Mouse (Mus musculus) forebrain, embryonic 13.5 days (tissue): Measurements from ENCODE around the gene Gpr61. TPM values are rescaled to one million over a fixed set of nuclear protein-coding genes. Genes with fewer than 3 reads are reported as not detected.

ENCODE experiments used
- ATAC-seq: fragments of 200-750 bp; cut with Nextera tagmentation; 2 replicates; pipeline ENCODE4 v1.8.0; 2017
- H3K27ac ChIP-seq: fragments of 300-500 bp; sonication (generic); 2 replicates; pipeline ENCODE4 v1.5.1; 2015; ENCODE audit warnings: inconsistent platforms, mild to moderate bottlenecking, moderate library complexity
- H3K27me3 ChIP-seq: fragments of 300-500 bp; sonication (generic); 2 replicates; pipeline ENCODE4 v1.6.1; 2015; ENCODE audit warnings: mild to moderate bottlenecking, inconsistent platforms
- H3K36me3 ChIP-seq: fragments of 300-500 bp; sonication (generic); 2 replicates; pipeline ENCODE4 v1.6.1; 2015; ENCODE audit warnings: mild to moderate bottlenecking, inconsistent platforms; ENCODE audit not compliant: poor library complexity, severe bottlenecking
- H3K4me1 ChIP-seq: fragments of 300-500 bp; sonication (generic); 2 replicates; pipeline ENCODE4 v1.6.1; 2015; ENCODE audit warnings: inconsistent platforms
- H3K4me2 ChIP-seq: fragments of 300-500 bp; sonication (generic); 2 replicates; pipeline ENCODE4 v1.6.1; 2015; ENCODE audit warnings: inconsistent platforms, mild to moderate bottlenecking, moderate library complexity
- H3K4me3 ChIP-seq: fragments of 300-500 bp; sonication (generic); 2 replicates; pipeline ENCODE4 v1.5.1; 2015; ENCODE audit warnings: mild to moderate bottlenecking, inconsistent platforms
- H3K9ac ChIP-seq: fragments of 300-500 bp; sonication (generic); 2 replicates; pipeline ENCODE4 v1.6.1; 2015; ENCODE audit warnings: mild to moderate bottlenecking, inconsistent platforms
- H3K9me3 ChIP-seq: fragments of 300-500 bp; sonication (generic); replicated peaks from 2 replicates; pipeline ENCODE4 v1.6.1; 2016; ENCODE audit warnings: inconsistent platforms
- WGBS: fragments of 180-500 bp; shearing (Covaris S2); methylation state at CpG from one replicate; pipeline ENCODE4 v1.1.7; 2015; 5-methylcytosine and 5-hydroxymethylcytosine counted together
- polyA plus RNA-seq: library from polyadenylated mRNA; unstranded; fragments of >200 nt; fragmentation: Nextera tagmentation; extraction: Ambion mirVana; gene quantifications from 2 replicates; pipeline ENCODE4 v1.2.1, GENCODE M21; 2015

Gpr61 gene
- polyA plus RNA-seq, 1 experiment from 2014 or later: 1.0 TPM

DNA sequence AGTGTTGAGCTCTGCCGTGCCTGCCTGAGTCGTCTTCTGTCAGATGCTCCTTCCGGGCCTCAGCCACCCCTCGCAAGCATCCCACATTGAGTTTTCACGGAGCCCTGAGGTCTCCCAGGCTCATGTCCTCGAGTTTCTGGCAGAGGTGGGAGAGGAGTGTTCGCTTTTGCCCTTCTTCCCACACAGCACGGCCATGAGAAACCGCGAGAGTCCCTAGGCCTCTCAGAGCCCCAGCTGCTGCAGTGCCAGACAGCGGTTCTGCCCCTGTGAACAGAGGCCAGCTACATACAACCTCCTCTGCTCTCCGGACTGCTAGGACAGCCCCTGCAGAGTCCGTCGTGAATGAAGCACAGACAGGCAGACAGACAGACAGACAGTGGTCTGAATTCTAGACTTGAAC, 12.8 kb upstream of the Gpr61 start:
- 37% methylated on average over 14 of the region's 14 CpGs for WGBS
- Histone ChIP-seq H3K4me3 (no peak overlapping the region), H3K27ac (no peak overlapping the region), H3K27me3 (no peaks in the 10 kb centered on the region), H3K9me3 (no peaks in the 10 kb centered on the region), H3K9ac (no peak overlapping the region), H3K4me1 (peaks cover 44% of the 10 kb centered on the region), H3K4me2 (no peak overlapping the region), H3K36me3 (no peaks in the 10 kb centered on the region)
- ATAC-seq: no peak

DNA sequence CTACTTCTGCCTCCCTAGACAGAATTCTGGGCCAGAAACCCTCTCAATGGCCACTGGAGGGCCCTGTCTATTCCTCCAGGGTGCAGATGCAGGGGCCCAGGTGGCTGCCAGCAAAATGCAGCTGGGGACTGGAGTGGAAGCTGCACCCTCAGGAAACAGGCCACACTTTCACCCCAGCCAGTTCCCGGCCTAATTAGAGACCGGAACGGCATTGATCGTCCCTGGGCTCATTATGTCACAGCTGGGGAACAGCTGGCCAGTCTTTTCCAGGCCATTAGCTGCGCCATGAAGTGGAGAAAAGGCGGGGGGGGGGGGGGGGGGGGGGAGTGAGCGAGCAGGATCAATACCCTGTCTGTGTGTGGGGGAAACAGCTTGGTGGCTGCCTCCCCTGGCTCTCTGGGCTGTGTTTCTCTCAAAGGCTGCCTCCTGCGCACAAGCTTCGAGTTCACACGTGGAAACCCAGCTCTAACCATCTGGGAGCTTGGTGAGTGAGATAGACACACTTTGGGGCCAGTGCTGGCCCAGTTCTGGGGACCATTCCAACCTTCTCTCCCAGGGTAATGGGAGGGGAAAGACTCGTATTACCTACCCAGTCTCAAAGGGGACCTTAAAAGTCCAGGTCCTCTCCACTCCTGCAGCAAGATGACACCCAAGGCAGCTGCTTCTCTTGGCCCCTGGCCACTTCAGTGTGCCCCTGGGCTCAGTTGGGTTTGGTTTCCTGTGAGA, 12.0 kb upstream of the Gpr61 start:
- no peaks in the 10 kb centered on the region for H3K27me3 ChIP-seq
- H3K4me2 ChIP-seq: peak overlapping the region; percentile 14
- no peak overlapping the region for H3K4me3 ChIP-seq
- H3K4me1 ChIP-seq: peaks cover 44% of the 10 kb centered on the region
- no peaks in the 10 kb centered on the region for H3K9me3 ChIP-seq
- peak overlapping the region; percentile 26; the same call in 1 of the 2 replicates for H3K9ac ChIP-seq
- 2% methylated on average over 9 of the region's 11 CpGs for WGBS
- H3K36me3 ChIP-seq: no peaks in the 10 kb centered on the region
- peak overlapping the region; percentile 58 for H3K27ac ChIP-seq
- peak; percentile 78 for ATAC-seq

DNA sequence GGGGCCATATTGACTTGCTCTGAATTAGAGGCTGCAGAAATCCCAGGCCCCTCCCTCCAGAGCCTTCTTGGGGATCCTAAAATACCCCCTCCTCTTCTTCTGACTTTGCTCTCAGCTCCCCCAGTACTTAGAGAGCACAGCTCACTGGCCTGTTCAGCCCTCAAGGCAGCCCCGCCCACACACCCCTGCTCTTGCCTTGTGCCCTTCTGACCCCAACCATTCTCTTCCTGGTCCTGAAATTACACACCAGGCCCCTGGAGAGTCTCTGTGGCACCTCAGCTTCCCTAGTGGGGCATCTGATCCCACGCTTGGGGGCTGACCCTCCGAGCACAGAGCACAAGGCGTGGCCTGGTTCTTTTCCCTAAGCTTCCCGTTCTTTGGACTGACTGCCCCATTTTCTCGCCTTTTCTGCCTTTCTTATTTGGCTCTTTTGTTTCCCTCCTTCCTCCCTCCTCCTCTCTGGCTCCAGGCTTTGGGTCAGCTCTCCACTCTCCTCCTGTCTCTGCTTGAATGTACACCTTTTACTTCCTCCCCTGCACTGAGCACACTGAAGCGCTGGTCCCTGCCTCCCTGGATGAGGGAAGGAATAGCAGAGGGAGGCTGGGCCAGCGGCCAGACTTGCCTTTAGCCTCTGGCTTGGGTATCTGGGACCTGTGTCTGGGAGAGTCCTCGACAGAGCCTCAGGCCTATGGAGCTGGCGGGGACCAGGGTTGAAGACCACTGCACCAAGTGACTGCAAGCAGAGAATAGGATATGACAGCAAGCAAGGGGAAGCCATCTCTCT, 11.0 kb upstream of the Gpr61 start:
- ATAC-seq: peak; percentile 22
- peak overlapping the region; percentile 58 for H3K27ac ChIP-seq
- H3K9ac ChIP-seq: 0 out of 2 replicates have a peak overlapping the region, but pooled peaks have one; percentile 26
- H3K4me1 ChIP-seq: peaks cover 44% of the 10 kb centered on the region
- peak overlapping the region; percentile 53 for H3K4me2 ChIP-seq
- WGBS: 19% methylated on average over 10 of the region's 10 CpGs
- no peak overlapping the region for H3K4me3 ChIP-seq
- H3K9me3 ChIP-seq: no peaks in the 10 kb centered on the region
- H3K27me3 ChIP-seq: no peaks in the 10 kb centered on the region
- H3K36me3 ChIP-seq: no peaks in the 10 kb centered on the region

DNA sequence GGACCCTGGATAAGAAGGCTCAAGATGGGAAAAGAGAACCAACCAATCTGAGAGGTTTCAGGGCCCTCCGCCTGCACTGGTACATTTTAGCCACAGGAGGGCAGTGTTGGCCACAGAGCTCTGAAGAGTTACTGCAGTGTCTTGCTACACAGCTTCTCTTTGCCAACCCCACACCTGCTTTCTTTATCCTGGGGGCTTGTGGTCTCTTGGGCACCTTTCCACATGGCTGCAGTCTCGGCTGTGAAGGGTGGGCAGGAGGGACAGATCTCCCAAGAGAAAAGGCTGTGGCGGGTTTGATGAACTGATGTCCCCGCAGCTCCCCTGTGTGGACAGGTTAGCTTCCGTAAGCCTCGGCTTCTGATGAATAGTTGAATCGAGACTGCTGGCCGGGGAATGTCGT, 10.1 kb upstream of the Gpr61 start:
- peak overlapping the region; percentile 17 for H3K4me3 ChIP-seq
- H3K27me3 ChIP-seq: no peaks in the 10 kb centered on the region
- peaks cover 44% of the 10 kb centered on the region for H3K4me1 ChIP-seq
- H3K4me2 ChIP-seq: peak overlapping the region; percentile 53
- WGBS: 17% methylated on average over 9 of the region's 9 CpGs
- H3K36me3 ChIP-seq: no peaks in the 10 kb centered on the region
- ATAC-seq: peak; percentile 66
- no peak overlapping the region for H3K27ac ChIP-seq
- H3K9me3 ChIP-seq: no peaks in the 10 kb centered on the region
- peak overlapping the region; percentile 50 for H3K9ac ChIP-seq

DNA sequence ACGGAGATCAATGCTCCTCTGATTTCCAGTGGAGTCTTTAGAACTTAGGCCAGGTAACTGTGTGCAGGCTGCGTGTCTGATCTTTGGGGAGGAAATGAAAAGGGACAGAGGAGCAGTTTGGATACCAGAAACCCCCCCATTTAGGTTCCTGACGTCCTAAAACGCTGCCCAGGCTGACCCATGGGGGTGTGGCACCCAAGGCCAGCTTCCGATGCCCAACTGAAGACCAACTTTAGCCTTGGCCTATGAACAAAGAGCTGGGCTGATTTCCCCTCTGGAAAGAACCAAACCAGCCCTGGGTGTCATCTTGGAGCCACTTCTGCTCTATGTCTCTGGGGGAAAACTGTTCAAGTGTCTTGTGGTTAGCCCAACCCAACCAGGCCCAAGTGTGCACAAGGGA, 9.4 kb upstream of the Gpr61 start:
- H3K9me3 ChIP-seq: no peaks in the 10 kb centered on the region
- no peak overlapping the region for H3K4me2 ChIP-seq
- H3K27ac ChIP-seq: no peak overlapping the region
- 67% methylated on average over 5 of the region's 5 CpGs for WGBS
- no peaks in the 10 kb centered on the region for H3K27me3 ChIP-seq
- no peak overlapping the region for H3K4me3 ChIP-seq
- ATAC-seq: no peak
- H3K4me1 ChIP-seq: peaks cover 40% of the 10 kb centered on the region
- H3K9ac ChIP-seq: no peak overlapping the region
- no peaks in the 10 kb centered on the region for H3K36me3 ChIP-seq

DNA sequence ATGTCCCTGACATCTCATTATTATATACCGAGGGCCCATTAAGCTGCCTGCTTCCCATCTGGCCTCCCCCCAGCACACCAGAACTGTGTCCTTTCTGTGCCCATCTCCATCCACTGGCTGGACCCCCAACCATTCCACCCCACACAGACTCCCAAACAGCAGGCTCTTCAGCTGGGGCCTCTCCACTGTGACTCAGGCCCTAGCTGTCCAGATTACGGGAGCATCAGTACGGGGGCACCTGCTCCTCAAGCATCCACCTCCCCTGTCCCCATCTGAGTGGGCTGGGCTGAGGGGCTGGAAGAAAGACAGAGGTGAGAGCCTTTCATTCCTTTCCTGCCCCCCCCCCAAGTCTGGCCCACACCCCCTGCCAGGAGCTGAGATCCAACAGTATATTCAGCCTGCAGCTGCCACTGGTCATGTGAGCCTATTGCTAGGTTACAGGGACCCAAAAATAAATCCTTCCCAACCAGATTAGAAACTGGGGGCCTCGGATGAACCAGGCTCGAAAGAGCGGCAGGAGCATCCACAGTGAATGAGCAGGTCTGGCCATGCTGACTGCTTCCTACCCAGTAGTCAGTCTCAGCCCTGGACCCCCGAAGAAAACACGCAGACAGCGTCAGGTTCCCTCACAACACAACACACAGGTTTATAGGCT, 3.8 kb upstream of the Gpr61 start:
- no peaks in the 10 kb centered on the region for H3K9me3 ChIP-seq
- peaks cover 16% of the 10 kb centered on the region for H3K4me1 ChIP-seq
- peak overlapping the region; percentile 21; the same call in 1 of the 2 replicates for H3K9ac ChIP-seq
- H3K4me2 ChIP-seq: no peak overlapping the region
- peak; percentile 32; the same call in 1 of the 2 replicates for ATAC-seq
- no peaks in the 10 kb centered on the region for H3K36me3 ChIP-seq
- H3K27ac ChIP-seq: no peak overlapping the region
- H3K27me3 ChIP-seq: no peaks in the 10 kb centered on the region
- no peak overlapping the region for H3K4me3 ChIP-seq
- WGBS: 36% methylated on average over 9 of the region's 9 CpGs

DNA sequence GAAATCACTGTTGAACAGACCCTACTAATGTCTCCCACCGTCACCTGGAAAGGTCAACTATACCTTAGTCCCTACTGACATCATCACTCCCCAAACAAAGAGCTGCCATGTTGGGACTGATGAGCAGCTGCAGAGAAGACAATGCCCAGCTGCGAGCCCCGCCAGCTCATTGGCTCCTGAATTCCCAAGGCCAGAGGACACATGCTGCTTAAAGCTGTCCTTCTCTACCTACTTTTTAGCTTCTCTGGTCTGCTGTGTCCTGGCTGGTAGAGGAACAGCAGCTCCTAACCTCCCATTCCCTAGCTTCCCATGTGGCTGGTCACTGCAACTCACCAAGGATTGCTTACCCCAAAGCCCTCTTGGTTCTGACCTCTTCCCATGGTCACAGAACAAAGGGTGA, 2.4 kb downstream of the Gpr61 start:
- Histone ChIP-seq H3K4me1 (peaks cover 13% of the 10 kb centered on the region; the same call in 1 of the 2 replicates), H3K27ac (no peak overlapping the region), H3K27me3 (no peaks in the 10 kb centered on the region), H3K9me3 (no peaks in the 10 kb centered on the region), H3K4me2 (no peak overlapping the region), H3K9ac (no peak overlapping the region), H3K4me3 (no peak overlapping the region), H3K36me3 (no peaks in the 10 kb centered on the region)
- WGBS: 79% methylated on average over 3 of the region's 3 CpGs
- ATAC-seq: no peak

DNA sequence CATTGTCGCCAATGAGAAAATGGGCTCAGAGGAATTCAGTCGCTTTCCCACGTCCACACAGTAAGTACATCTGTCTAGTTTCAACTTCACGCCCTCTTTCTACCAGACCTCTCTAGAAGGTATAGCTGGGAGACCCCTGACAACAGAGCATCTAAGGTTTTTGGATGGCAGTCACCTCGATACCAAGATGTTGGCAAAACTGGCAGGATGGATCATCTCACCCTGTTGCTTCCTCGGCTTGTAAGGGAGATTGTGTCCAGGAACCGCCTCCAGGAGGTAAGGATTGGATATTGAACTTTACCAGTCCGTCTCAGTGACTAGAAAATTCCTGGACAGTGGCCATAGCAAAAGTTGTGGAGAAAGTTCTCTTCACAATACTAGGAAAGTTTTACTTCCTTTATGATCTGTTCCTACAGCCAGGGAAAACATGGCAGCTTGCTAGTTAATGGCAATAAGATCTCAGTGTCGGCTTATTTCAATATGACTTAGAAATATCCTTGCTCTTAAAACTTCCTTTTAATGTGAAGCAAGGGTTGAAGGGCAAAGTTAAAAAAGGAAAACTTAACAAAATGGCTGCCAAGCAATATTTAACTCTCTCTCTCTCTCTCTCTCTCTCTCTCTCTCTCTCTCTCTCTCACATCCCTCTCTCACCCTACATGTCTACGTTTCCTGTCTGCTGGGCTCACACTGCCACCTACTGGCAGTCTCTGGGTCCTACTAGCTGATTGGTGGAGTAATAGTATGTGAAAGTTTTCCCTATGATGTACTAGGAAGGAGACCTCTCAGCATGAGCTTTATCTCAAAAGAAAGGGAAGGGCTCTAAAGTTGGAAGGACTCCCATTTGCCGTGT, 7.1 kb downstream of the Gpr61 start:
- no peak overlapping the region for H3K27ac ChIP-seq
- H3K27me3 ChIP-seq: no peaks in the 10 kb centered on the region
- H3K9me3 ChIP-seq: no peaks in the 10 kb centered on the region
- no peak overlapping the region for H3K4me3 ChIP-seq
- peak; percentile 60 for ATAC-seq
- peaks cover 35% of the 10 kb centered on the region for H3K4me1 ChIP-seq
- 66% methylated on average over 11 of the region's 11 CpGs for WGBS
- no peak overlapping the region for H3K4me2 ChIP-seq
- H3K36me3 ChIP-seq: no peaks in the 10 kb centered on the region
- H3K9ac ChIP-seq: no peak overlapping the region

DNA sequence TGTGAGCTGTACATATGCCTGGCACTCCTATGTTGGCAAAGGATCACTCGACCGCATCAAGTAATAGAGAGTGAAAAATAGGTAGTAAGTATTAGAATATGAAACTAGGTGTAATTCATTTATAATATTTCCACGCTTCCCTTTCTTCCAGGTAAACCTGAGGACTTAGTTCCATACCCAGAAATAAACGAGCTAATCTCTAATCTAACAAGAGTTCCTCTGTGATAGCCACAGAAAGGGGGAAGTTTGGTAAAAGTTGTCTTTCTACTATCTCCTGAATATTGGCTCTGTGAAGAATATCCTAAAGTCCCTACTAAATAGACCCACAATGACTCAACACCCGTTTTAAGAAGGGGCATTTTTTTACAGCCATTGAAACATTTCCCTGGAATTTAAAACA, 8.0 kb downstream of the Gpr61 start:
- peak overlapping the region; percentile 72 for H3K4me2 ChIP-seq
- no peaks in the 10 kb centered on the region for H3K27me3 ChIP-seq
- 59% methylated on average over 5 of the region's 5 CpGs for WGBS
- peak overlapping the region; percentile 91; the same call in 1 of the 2 replicates for H3K27ac ChIP-seq
- peak overlapping the region; percentile 93 for H3K9ac ChIP-seq
- no peak for ATAC-seq
- no peaks in the 10 kb centered on the region for H3K9me3 ChIP-seq
- peaks cover 35% of the 10 kb centered on the region for H3K4me1 ChIP-seq
- peak overlapping the region; percentile 96 for H3K4me3 ChIP-seq
- H3K36me3 ChIP-seq: no peaks in the 10 kb centered on the region

DNA sequence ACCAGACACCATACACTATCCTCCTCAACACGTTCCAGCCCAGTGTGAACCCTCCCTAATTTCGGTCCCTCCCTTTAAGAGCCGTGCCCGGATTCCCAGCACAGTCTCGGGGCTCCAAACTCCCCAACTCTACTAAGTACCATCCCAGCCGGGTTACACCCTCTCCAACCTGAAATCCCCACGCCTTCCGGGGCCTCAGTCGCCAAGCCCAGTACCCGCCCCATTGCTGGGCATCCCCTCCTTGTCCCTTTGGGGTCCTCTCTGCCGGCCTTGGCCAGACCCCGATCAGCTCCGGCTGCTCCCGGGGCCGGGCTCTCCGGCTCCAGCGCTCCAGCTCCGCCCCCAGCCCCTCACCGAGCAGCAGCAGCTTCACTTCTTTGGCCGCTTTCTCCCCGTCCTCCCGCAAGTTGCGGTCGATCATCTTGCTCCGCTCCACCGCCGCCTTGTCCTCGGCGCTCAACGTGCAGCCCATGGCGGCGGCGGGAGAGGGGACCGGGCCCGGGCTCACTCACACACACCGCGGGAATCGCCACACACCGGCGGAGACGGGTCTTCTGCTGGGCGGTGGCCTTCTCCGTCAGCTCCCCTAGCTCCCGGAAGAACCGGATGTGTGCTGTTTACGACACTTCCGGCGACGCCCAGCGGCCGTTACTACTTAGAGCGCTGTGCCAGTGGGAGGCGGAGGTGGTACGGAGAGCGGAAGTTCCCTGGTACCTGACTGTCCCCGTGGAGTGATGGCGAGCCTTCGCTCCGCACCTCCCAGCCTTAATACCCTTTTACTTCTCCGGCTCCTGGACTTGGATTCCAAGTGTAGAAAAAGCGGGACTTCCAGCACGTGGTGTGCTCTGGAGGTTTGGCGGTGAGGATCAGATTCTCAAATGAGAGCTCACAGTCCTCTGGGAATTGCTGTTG, 8.9 kb downstream of the Gpr61 start, which contains the start of gene Gnai3:
Gnai3 (minus strand) TSS at position 613 of the 912 bp plus-strand sequence.
- H3K36me3 ChIP-seq: no peaks in the 10 kb centered on the region
- H3K4me3 ChIP-seq: peak within 1 kb of the TSS; percentile 96
- peak within 1 kb of the TSS; percentile 91 for H3K27ac ChIP-seq
- peak within 1 kb of the TSS; percentile 72 for H3K4me2 ChIP-seq
- H3K9me3 ChIP-seq: no peaks in the 10 kb centered on the region
- no peaks in the 10 kb centered on the region for H3K27me3 ChIP-seq
- peak; percentile 96 for ATAC-seq
- H3K4me1 ChIP-seq: peaks cover 35% of the 10 kb centered on the region
- under 1% methylated on average over 61 of the region's 63 CpGs for WGBS
- peak within 1 kb of the TSS; percentile 93 for H3K9ac ChIP-seq
